Mouse (Mus musculus) E14TG2a.4 (cell line): ENCODE measurements around the gene Hoxb4.

Experiments used
- CTCF ChIP-seq: conservative IDR thresholded peaks from 2 replicates; pipeline ENCODE4 v1.5.1; 2014; ENCODE audit warnings: low read length
- NANOG ChIP-seq: IDR thresholded peaks from 2 replicates; pipeline ENCODE4 v1.6.1; 2014; ENCODE audit warnings: borderline replicate concordance, low read length, mixed read lengths
- POU5F1 ChIP-seq: IDR thresholded peaks from 2 replicates; pipeline ENCODE4 v1.6.1; 2014; ENCODE audit warnings: low read length, borderline replicate concordance

- TF ChIP-seq CTCF: no peak
- no peak for TF ChIP-seq POU5F1
- TF ChIP-seq NANOG: no peak
Observed at GRCm38 (mm10) chr11:96369140-96369539, 51.1 kb downstream of the Hoxb4 start.
